Mouse (Mus musculus): ENCODE results near the gene Furin.

Gene Furin

DNA sequence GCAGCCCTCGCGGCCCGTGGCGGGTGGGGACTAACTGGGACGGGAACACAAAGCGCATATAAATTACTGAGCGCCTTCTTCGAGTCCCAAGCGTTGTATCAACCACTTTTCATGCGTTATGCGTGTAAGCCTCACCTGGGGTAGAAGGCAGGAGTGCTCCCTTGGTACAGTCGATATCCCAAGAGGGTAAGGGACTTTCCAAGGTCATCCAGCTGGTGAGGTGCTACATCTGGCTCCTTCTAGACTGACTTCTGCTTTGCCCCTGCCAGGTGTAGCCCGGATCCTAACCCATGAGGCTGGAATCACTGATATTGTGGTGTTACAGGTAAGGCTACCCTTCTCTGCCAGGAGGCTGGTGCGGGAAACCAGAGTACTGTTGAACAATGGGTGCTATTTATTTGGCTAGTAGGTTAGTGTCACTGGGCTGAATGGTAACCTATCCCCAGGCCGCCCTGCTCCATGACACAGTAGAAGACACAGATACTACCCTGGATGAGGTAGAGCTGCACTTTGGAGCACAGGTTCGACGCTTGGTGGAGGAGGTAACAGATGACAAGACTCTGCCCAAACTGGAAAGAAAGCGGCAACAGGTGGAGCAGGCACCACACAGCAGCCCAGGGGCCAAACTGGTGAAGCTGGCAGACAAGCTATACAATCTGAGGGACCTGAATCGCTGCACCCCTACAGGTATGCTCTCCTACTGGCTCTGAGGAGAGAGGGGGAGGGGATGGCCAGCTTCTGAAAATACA lies 61.8 kb downstream of the Furin start:
- in situ Hi-C loops (cut with MboI; ENCODE audit: low sequenced_read_pairs) = no loop called here

DNA sequence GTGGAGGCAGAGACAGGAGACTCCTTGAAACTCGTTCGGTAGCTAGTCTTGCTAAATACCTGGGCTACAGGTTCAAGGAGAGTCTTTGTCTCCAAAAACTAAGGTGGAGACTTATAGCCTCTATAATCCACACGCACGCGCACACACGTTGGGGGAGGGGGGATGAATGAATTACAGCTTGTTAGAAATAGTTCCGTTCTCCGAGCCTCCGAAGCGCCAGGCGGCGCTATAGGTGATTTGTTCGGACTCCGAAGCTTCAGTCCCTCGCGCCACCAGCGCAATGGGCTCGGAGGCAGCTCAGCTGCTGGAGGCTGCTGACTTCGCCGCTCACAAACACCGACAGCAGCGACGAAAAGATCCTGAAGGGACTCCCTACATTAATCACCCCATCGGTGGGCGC lies 62.4 kb downstream of the Furin start, which contains the start of gene Hddc3:
Gene Hddc3 (plus strand): TSS at position 247 of the 400 bp plus-strand sequence.
- in situ Hi-C loops (cut with MboI; ENCODE audit: low sequenced_read_pairs) = no loop called here

DNA sequence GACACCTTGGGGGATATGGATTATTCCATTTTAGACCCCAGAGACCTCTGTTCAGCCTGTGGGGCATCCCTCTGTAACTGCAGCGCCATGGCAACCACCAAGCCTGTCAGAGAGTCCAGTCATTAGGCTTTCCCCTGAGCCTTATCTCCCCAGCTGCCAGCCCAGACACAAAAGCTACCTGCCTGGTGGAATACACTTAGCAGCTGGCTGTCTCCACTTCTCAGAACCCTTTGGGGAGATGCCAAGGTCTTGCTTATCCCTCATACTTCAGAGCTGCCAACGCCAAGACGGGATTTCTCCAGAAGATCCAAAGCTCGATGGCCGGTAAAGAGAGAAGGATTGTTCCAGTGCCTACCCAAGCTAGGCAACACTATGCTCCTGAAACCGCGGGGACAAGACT lies 63.4 kb downstream of the Furin start:
- in situ Hi-C loops (cut with MboI; ENCODE audit: low sequenced_read_pairs) = no loop called here

DNA sequence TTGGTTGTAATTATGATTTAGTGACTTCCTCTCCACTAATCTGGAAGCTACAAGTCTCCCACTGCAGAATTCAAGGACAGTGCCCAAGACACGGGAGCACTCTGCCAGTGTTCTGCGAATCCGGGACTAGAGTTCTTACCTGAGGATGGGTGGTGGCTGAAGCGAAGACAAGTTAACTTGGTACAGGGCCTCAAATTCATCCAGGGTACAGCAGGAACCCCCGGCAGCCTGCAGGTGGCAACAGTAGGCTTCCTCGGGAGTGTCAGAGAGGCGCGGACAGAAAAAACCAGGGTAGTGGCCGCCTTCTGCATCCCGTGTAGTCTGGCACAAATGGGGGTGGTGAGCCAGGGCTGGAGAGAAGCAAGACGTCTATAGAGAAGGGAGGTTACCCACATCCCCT lies 64.4 kb downstream of the Furin start, which contains the start of gene Unc45a:
Gene Unc45a (minus strand): TSS at position 213 of the 400 bp plus-strand sequence.
- in situ Hi-C loops (cut with MboI; ENCODE audit: low sequenced_read_pairs) = no loop called here

DNA sequence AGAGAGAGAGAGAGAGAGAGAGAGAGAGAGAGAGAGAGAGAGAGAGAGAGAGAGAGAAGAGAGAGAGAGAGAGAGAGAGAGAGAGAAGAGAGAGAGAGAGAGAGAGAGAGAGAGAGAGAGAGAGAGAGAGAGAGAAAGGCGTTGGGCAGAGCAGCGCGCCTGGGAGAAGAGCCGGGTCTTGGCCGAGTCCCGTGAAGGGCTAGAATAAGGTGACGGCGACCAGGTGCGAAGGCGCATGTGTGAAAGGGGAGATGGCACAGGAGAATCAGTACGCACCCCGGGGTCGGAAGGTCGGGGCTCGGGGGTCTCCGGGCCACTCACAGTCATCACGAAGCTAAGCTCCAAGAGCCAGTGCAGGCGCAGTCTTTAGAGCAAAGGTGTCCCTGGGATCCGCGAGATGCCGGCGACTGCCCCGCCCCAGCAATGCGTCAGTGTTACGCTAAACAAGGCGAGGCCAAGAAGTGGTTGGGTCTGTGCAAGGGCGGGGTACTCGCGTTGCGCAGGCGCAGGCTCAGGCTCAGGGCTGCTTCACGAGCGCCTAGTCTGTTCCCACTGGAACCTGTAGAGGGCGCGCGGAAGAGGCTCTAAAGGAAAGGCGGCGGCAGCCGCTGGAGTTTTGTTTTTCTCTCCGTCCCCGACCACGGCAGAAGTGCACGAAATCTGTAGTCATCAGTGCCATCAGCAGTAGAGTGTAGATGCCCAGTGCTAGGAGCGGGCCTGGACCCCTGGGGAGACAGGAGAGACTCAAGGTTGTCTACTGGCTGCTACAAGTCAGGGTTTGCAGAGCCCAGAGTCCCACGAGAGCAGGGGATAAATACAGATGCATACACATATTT lies 65.2 kb downstream of the Furin start:
- in situ Hi-C loops (cut with MboI; ENCODE audit: low sequenced_read_pairs) = no loop called here

DNA sequence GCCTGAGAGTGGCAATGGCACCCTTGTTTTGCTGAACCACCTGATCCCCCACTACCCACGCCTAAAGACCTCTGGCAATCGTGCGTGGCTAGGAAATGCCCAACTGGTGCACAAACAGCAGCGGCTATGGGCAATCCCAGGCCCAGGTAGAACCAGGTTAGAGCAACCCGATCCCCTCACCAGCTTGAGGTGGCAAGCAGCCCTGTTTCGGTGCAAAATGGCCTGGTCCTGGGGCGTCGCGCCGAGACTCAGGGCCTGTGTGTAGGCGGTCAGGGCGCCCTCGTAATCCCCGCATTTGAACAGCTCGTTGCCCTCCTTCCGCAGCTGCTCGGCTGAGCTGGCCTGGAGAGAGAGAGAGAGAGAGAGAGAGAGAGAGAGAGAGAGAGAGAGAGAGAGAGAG lies 65.9 kb downstream of the Furin start:
- in situ Hi-C loops (cut with MboI; ENCODE audit: low sequenced_read_pairs) = no loop called here
